Mouse (Mus musculus) left cerebral cortex, postnatal 10 days (tissue): ENCODE data around the gene Nucks1. TPM values are rescaled to one million over a fixed set of nuclear protein-coding genes. Genes with fewer than 3 reads are reported as not detected.

Experiments used
- DNase-seq, 2 experiments: peaks; one replicate each; pipeline ENCODE4 v3.0.0; 2021 to 2022; ENCODE audit warnings: low spot score in 2 of 2, mixed read lengths in 1 of 2; ENCODE audit errors: extremely low spot score in 1 of 2
- intact Hi-C: fragments of 180-260 bp; cut with DNase I; formaldehyde crosslinking; loops from one replicate; pipeline ENCODE4 v1.15.1; 2025
- total RNA-seq, 2 experiments: library from RNA; stranded (reverse); gene quantifications; 2 replicates each; pipeline ENCODE4 v1.2.3; 2021

Nucks1 gene
- total RNA-seq, 2 experiments from 2014 or later: 204 to 210 TPM

- intact Hi-C loops: loop anchor here (5.0 kb wide), 1 partner anchor 134 kb away; no protein-coding TSS in a partner anchor
- peak; percentile 62 to 75 for DNase-seq
Measured at GRCm38 (mm10) chr1:131982907-131983306, 72.6 kb downstream of the Nucks1 start.

DNA sequence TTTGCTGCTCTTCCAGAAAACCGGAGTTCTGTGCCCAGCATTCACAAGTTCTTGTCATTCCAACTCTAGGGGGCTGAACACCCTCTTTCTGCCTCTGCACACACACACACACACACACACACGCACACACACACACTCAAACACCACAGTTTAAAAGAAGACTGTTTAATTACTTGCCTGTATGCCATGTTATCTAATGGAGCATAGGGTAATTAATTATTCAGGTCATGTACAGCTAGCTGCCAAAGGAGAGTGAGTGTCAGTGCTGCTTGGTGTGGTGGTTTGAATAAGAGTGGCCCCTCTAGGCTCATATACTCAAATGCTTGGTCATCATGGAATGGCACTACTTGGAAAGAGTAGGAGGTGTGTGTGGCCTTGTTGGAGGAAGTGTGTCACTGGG lies 73.5 kb downstream of the Nucks1 start:
- intact Hi-C loops: loop anchor here (5.0 kb wide), 1 partner anchor 133 kb away; no protein-coding TSS in a partner anchor
- no peak for DNase-seq

Other genes with a start within 250 kb of the Nucks1 start
- gene Rab7b, start 221.8 kb upstream of the Nucks1 start, total RNA-seq: 1 to 10 TPM; 2.3 to 2.4 TPM
- under 1 TPM; 0.18 to 0.24 TPM for gene Slc26a9, start 166.5 kb upstream of the Nucks1 start, total RNA-seq
- gene Pm20d1, start 113.2 kb upstream of the Nucks1 start, total RNA-seq: under 1 TPM; 0.69 to 0.94 TPM
- gene Slc41a1, start 83.0 kb upstream of the Nucks1 start, total RNA-seq: 10 to 100 TPM; 43.8 to 43.9 TPM
- gene Rab29, start 43.3 kb upstream of the Nucks1 start, total RNA-seq: 1 to 10 TPM; 5.5 to 5.6 TPM
- under 1 TPM; 0.43 to 0.64 TPM for gene Slc45a3, start 52.4 kb downstream of the Nucks1 start, total RNA-seq
- gene Elk4, start 97.1 kb downstream of the Nucks1 start, total RNA-seq: 10 to 100 TPM; 51.9 to 61.5 TPM
- 10 to 100 TPM; 65.1 to 74.0 TPM for gene Mfsd4a, start 157.5 kb downstream of the Nucks1 start, total RNA-seq
- gene Cdk18, start 229.2 kb downstream of the Nucks1 start, total RNA-seq: 10 to 100 TPM; 17.6 to 19.9 TPM